Mouse (Mus musculus) small intestine, adult 2 months (tissue): ENCODE results near the gene Rreb1. TPM values are rescaled to one million over a fixed set of nuclear protein-coding genes. Genes with fewer than 3 reads are reported as not detected.
A peak's percentile ranks its signal among the peaks of the same experiment; 100 is the strongest.

ENCODE experiments used
- H3K27ac ChIP-seq: fragments of 200-500 bp; 2 replicates; pipeline ENCODE4 v1.5.1; 2012; ENCODE audit warnings: low read depth, low read length, control low read depth, inconsistent platforms; ENCODE audit not compliant: insufficient read depth
- H3K27me3 ChIP-seq: fragments of 200-500 bp; 2 replicates; pipeline ENCODE4 v1.6.1; 2012; ENCODE audit warnings: mild to moderate bottlenecking, moderate library complexity, low read length, inconsistent platforms; ENCODE audit not compliant: control insufficient read depth, insufficient read depth
- H3K36me3 ChIP-seq: fragments of 200-500 bp; 2 replicates; pipeline ENCODE4 v1.6.1; 2012; ENCODE audit warnings: mild to moderate bottlenecking, low read length, control low read depth, inconsistent platforms; ENCODE audit not compliant: control insufficient read depth, insufficient read depth
- H3K4me1 ChIP-seq: fragments of 200-500 bp; 2 replicates; pipeline ENCODE4 v1.6.1; 2012; ENCODE audit warnings: low read length, inconsistent platforms, mixed read lengths; ENCODE audit not compliant: control insufficient read depth, insufficient read depth, insufficient read length
- H3K4me3 ChIP-seq: fragments of 200-500 bp; 2 replicates; pipeline ENCODE4 v1.5.1; 2012; ENCODE audit warnings: low read depth, mild to moderate bottlenecking, control low read depth, inconsistent platforms, low read length, moderate library complexity
- CTCF ChIP-seq: fragments of 200-500 bp; IDR thresholded peaks from 2 replicates; pipeline ENCODE4 v1.5.1; 2012; ENCODE audit warnings: low read depth, mild to moderate bottlenecking, control low read depth, inconsistent platforms, low read length, moderate library complexity, mixed read lengths; ENCODE audit not compliant: insufficient replicate concordance, insufficient read length; ENCODE audit errors: extremely low read depth
- POLR2A ChIP-seq: fragments of 200-500 bp; IDR thresholded peaks from 2 replicates; pipeline ENCODE4 v1.6.1; 2012; ENCODE audit warnings: low read depth, mild to moderate bottlenecking, control low read depth, inconsistent platforms, low read length, moderate library complexity
- WGBS: fragments of 180-500 bp; shearing (Covaris S2); methylation state at CpG from one replicate; pipeline ENCODE4 v1.1.7; 2018; 5-methylcytosine and 5-hydroxymethylcytosine counted together
- polyA plus RNA-seq: library from polyadenylated mRNA; depleted of rRNA; stranded (reverse); fragments of >200 nt; gene quantifications from 2 replicates; pipeline ENCODE4 v1.2.3, GENCODE M21; 2012

Gene Rreb1
- polyA plus RNA-seq, 1 experiment: 28.2 TPM

DNA sequence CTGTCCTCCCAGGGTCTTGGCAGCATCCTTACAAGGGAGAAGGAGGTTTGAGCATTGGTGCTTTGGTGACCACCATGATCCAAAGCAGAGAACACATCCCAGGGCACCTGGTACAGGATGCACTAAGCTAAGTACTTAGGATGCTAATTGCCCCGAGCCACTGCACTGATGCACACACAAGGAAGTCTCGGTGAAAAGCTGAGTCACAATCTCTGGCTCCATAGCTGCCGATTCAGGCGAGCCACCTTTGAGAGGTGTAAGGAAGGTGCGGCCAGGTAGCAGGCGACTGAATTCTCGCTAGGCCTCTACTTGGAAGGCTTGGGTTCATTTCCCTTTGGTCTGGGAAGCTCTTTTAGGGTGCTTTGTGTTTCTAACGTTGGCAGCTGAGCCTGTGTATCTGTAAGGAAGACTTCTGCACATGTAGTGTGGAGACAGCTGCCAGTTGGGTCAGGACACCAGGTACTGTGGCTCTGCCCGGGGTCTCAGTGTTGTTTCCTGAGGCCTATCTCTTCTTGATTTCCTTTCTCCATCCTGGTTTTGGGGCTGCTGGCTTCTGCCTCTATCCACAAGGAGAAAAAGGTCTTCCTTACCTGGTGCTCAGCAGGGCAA lies 68.9 kb downstream of the Rreb1 start:
- Histone ChIP-seq H3K27me3 (no peaks in the 10 kb centered on the region), H3K4me1 (peaks cover 16% of the 10 kb centered on the region), H3K27ac (peak overlapping the region; percentile 71), H3K4me3 (no peak overlapping the region), H3K36me3 (0 out of 2 replicates have a peak, but pooled peaks cover 2% of the 10 kb centered on the region)
- WGBS: 23% methylated on average over 9 of the region's 9 CpGs
- TF ChIP-seq CTCF (no peak), POLR2A (no peak)

GRCm38 (mm10) chr13:37847601-37848358 lies 69.6 kb downstream of the Rreb1 start:
- H3K36me3 ChIP-seq: 0 out of 2 replicates have a peak, but pooled peaks cover 2% of the 10 kb centered on the region
- H3K27me3 ChIP-seq: no peaks in the 10 kb centered on the region
- H3K27ac ChIP-seq: peak overlapping the region; percentile 71; the same call in 1 of the 2 replicates
- no peak overlapping the region for H3K4me3 ChIP-seq
- 45% methylated on average over 17 of the region's 17 CpGs for WGBS
- TF ChIP-seq POLR2A: no peak
- no peak for TF ChIP-seq CTCF
- peaks cover 17% of the 10 kb centered on the region for H3K4me1 ChIP-seq

- Histone ChIP-seq H3K36me3 (0 out of 2 replicates have a peak, but pooled peaks cover 2% of the 10 kb centered on the region), H3K4me1 (peaks cover 18% of the 10 kb centered on the region), H3K4me3 (no peak overlapping the region), H3K27ac (no peak overlapping the region), H3K27me3 (no peaks in the 10 kb centered on the region)
- WGBS: 83% methylated on average over 5 of the region's 5 CpGs
- no peak for TF ChIP-seq CTCF
- TF ChIP-seq POLR2A: no peak
These were observed 70.2 kb downstream of the Rreb1 start for GRCm38 (mm10) chr13:37848438-37848837.

DNA sequence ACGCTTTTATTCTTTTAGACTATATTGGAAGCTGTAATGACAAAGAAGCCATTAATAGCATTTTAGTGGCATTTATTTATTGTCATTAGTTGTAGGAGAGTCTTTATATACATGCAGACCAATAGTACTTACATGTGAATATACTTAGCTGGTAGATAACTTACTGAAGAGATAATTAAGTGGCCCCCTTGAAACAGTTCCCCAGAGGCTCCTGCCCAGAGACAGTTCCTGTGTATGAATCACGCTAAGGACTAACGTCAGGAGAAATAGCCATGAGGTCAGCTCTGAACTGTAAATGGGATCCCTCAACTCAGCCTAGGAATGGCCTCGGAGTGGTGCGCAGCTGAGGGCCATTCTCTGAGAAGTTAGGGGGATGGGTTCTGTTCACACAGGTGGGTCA lies 73.4 kb downstream of the Rreb1 start:
- H3K36me3 ChIP-seq: 0 out of 2 replicates have a peak, but pooled peaks cover 2% of the 10 kb centered on the region
- no peak for TF ChIP-seq POLR2A
- TF ChIP-seq CTCF: no peak
- no peaks in the 10 kb centered on the region for H3K27me3 ChIP-seq
- no peak overlapping the region for H3K27ac ChIP-seq
- no peak overlapping the region for H3K4me3 ChIP-seq
- 76% methylated on average over 5 of the region's 5 CpGs for WGBS
- peaks cover 20% of the 10 kb centered on the region for H3K4me1 ChIP-seq

DNA sequence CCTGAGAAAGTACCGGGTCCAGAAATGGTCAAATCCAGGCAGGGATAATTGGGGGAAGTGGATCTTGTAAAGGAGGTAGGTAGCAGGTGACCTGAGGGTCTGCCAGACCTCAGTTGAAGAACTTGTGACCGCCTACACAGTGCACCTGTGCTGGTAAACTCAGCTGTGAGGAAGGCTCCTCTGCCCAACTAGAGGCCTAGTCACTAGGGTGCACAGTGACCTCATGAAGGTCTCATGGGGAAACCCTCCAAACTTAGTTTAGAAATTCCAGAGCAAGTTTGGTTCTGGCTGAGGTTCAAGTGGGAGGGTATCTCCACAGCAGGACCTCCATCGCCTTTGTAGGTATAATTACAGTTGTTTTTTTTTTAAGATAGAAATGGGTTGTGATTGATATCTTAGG lies 74.7 kb downstream of the Rreb1 start:
- TF ChIP-seq POLR2A (no peak), CTCF (no peak)
- Histone ChIP-seq H3K36me3 (0 out of 2 replicates have a peak, but pooled peaks cover 2% of the 10 kb centered on the region), H3K27ac (peak overlapping the region; percentile 10; the same call in 1 of the 2 replicates), H3K27me3 (no peaks in the 10 kb centered on the region), H3K4me3 (no peak overlapping the region), H3K4me1 (peaks cover 13% of the 10 kb centered on the region; the same call in 1 of the 2 replicates)
- WGBS: 52% methylated on average over 3 of the region's 3 CpGs

GRCm38 (mm10) chr13:37853441-37853840 lies 75.2 kb downstream of the Rreb1 start:
- no peak for TF ChIP-seq POLR2A
- no peak for TF ChIP-seq CTCF
- 10% methylated on average over 4 of the region's 4 CpGs for WGBS
- Histone ChIP-seq H3K4me1 (peaks cover 16% of the 10 kb centered on the region), H3K27me3 (no peaks in the 10 kb centered on the region), H3K27ac (peak overlapping the region; percentile 69; the same call in 1 of the 2 replicates), H3K4me3 (no peak overlapping the region), H3K36me3 (0 out of 2 replicates have a peak, but pooled peaks cover 2% of the 10 kb centered on the region)

DNA sequence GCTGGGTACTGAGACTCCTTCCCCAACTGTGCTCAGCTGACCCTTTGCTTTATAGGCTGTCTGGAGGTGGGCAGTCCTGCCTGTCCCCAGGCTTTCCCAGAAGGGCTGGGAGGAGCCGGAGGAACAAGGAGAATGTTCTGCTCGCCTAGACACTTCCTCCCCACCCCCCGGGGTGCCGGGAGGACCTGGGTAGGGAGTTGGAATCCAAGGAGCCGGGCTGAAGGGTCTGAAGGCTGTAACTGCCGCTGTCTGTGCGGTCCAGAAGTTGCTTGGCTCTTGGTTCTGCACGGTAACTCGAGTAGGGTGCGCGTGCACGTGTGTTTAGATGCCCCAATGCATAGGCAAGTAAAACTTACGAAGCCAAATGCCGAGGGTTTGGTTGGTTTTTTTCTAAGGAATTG lies 75.8 kb downstream of the Rreb1 start:
- H3K4me1 ChIP-seq: peaks cover 20% of the 10 kb centered on the region
- peak overlapping the region; percentile 76 for H3K27ac ChIP-seq
- no peaks in the 10 kb centered on the region for H3K36me3 ChIP-seq
- WGBS: 2% methylated on average over 14 of the region's 14 CpGs
- H3K4me3 ChIP-seq: peak overlapping the region; percentile 47
- no peak for TF ChIP-seq CTCF
- peak; percentile 53; the same call in 1 of the 2 replicates for TF ChIP-seq POLR2A
- no peaks in the 10 kb centered on the region for H3K27me3 ChIP-seq
